Mouse (Mus musculus) limb, embryonic 11.5 days (tissue): ENCODE results near the gene Gm21764. TPM values are rescaled to one million over a fixed set of nuclear protein-coding genes. Genes with fewer than 3 reads are reported as not detected.
"Not testable (repeated sequence)": the region's sequence is repeated elsewhere in the genome, so short reads cannot be mapped to it uniquely, and the experiment has no call there.

Experiments
- ATAC-seq: fragments of 200-750 bp; cut with Nextera tagmentation; 2 replicates; pipeline ENCODE4 v1.8.0; 2017; ENCODE audit warnings: low read depth; ENCODE audit not compliant: insufficient number of reproducible peaks, low FRiP score, low TSS enrichment
- DNase-seq: peaks from one replicate; pipeline ENCODE4 v3.0.0-alpha.2; 2015; ENCODE audit warnings: low spot score
- H3K27ac ChIP-seq: fragments of 300-500 bp; sonication (generic); replicated peaks from 2 replicates; pipeline ENCODE4 v1.5.1; 2014; ENCODE audit warnings: low read depth, mild to moderate bottlenecking, low read length
- H3K27me3 ChIP-seq: fragments of 300-500 bp; sonication (generic); 2 replicates; pipeline ENCODE4 v1.6.1; 2014; ENCODE audit warnings: mild to moderate bottlenecking, low read length, mixed read lengths; ENCODE audit not compliant: control insufficient read depth, insufficient read depth
- H3K36me3 ChIP-seq: fragments of 300-500 bp; sonication (generic); 2 replicates; pipeline ENCODE4 v1.6.1; 2014; ENCODE audit warnings: mild to moderate bottlenecking, low read length, moderate library complexity, mixed read lengths; ENCODE audit not compliant: control insufficient read depth, insufficient read depth
- H3K4me1 ChIP-seq: fragments of 300-500 bp; sonication (generic); 2 replicates; pipeline ENCODE4 v1.6.1; 2014; ENCODE audit warnings: low read length, mixed read lengths; ENCODE audit not compliant: control insufficient read depth, insufficient read depth
- H3K4me2 ChIP-seq: fragments of 300-500 bp; sonication (generic); 2 replicates; pipeline ENCODE4 v1.6.1; 2014; ENCODE audit warnings: low read depth, mild to moderate bottlenecking, moderate library complexity; ENCODE audit not compliant: severe bottlenecking
- H3K4me3 ChIP-seq: fragments of 300-500 bp; sonication (generic); 2 replicates; pipeline ENCODE4 v1.5.1; 2014; ENCODE audit warnings: low read depth, low read length
- H3K9ac ChIP-seq: fragments of 300-500 bp; sonication (generic); 2 replicates; pipeline ENCODE4 v1.6.1; 2014; ENCODE audit warnings: mild to moderate bottlenecking, low read length
- H3K9me3 ChIP-seq: fragments of 300-500 bp; sonication (generic); 2 replicates; pipeline ENCODE4 v1.6.1; 2016; ENCODE audit warnings: low read length; ENCODE audit not compliant: control insufficient read depth
- WGBS: fragments of 180-500 bp; shearing (Covaris S2); extraction: QIAGEN DNeasy Blood & Tissue Kit; methylation state at CpG from one replicate; pipeline ENCODE4 v1.1.7; 2014; 5-methylcytosine and 5-hydroxymethylcytosine counted together
- polyA plus RNA-seq: library from polyadenylated mRNA; unstranded; fragments of >200 nt; fragmentation: Nextera tagmentation; extraction: Ambion mirVana; gene quantifications from 2 replicates; pipeline ENCODE4 v1.2.1, GENCODE M21; 2014

The Gm21764 gene
- not detected in 2 replicates for polyA plus RNA-seq

GRCm38 (mm10) chrY:18061712-18062111 is at the start of gene Gm21764:
TSS of gene Gm21764 (minus strand) at chrY:18061812.
- H3K9ac ChIP-seq, H3K4me2 ChIP-seq, H3K4me3 ChIP-seq, H3K9me3 ChIP-seq, H3K36me3 ChIP-seq, H3K4me1 ChIP-seq, H3K27ac ChIP-seq, DNase-seq, H3K27me3 ChIP-seq, ATAC-seq: not testable (repeated sequence)
- no CpG with 5 or more reads among the region's 3 CpGs for WGBS

- not testable (repeated sequence) for H3K27me3 ChIP-seq, H3K4me2 ChIP-seq, DNase-seq, H3K9me3 ChIP-seq, H3K4me1 ChIP-seq, H3K4me3 ChIP-seq, H3K27ac ChIP-seq, ATAC-seq, H3K9ac ChIP-seq, H3K36me3 ChIP-seq
Observed at GRCm38 (mm10) chrY:18088816-18089215, 27.2 kb upstream of the Gm21764 start, which contains the start of gene Ssty1. TSS of gene Ssty1 (plus strand) at chrY:18089116.

Other genes with a start within 250 kb of the Gm21764 start
- not detected in 2 replicates for gene Gm21904, start 215.5 kb downstream of the Gm21764 start, polyA plus RNA-seq
- not detected in 2 replicates for gene Gm20772, start 187.1 kb downstream of the Gm21764 start, polyA plus RNA-seq
- gene Gm20831, start 187.1 kb downstream of the Gm21764 start, polyA plus RNA-seq = not detected in 2 replicates
- gene Srsy, start 124.5 kb downstream of the Gm21764 start, polyA plus RNA-seq = not detected in 2 replicates
- not detected in 2 replicates for gene Ssty1, start 27.3 kb upstream of the Gm21764 start, polyA plus RNA-seq